Mouse (Mus musculus): ENCODE measurements around the gene Obscn. TPM values are rescaled to one million over a fixed set of nuclear protein-coding genes. Genes with fewer than 3 reads are reported as not detected.
A peak's percentile ranks its signal among the peaks of the same experiment; 100 is the strongest.

The Obscn gene
- polyA plus RNA-seq, 1 experiment: 6.2 TPM

- no peak for DNase-seq
- peaks cover 2% of the 10 kb centered on the region for H3K36me3 ChIP-seq (ENCODE audit: control insufficient read depth, insufficient read depth, low read length)
- H3K4me1 ChIP-seq (ENCODE audit: control insufficient read depth, insufficient read depth, low read length): peaks cover 15% of the 10 kb centered on the region; the same call in 1 of the 2 replicates
- H3K4me3 ChIP-seq (ENCODE audit: insufficient read depth, low read depth, low read length): no peak overlapping the region
- no peaks in the 10 kb centered on the region for H3K27me3 ChIP-seq (replicated peaks; ENCODE audit: control insufficient read depth, insufficient read depth, low read length)
- 83% methylated on average over 6 of the region's 6 CpGs for WGBS
- no peak for TF ChIP-seq POLR2A (IDR thresholded peaks at IDR 0.05; ENCODE audit: low read depth, low read length)
- TF ChIP-seq CTCF (conservative IDR thresholded peaks at IDR 0.05; ENCODE audit: insufficient read depth, insufficient read length, low read depth, low read length): no peak
- no peak overlapping the region for H3K27ac ChIP-seq (ENCODE audit: insufficient read depth, low read depth, low read length)
Observed at GRCm38 (mm10) chr11:58983691-58984341, 152.4 kb downstream of the Obscn start.

GRCm38 (mm10) chr11:58982471-58983097 lies 153.6 kb downstream of the Obscn start:
- no peaks in the 10 kb centered on the region; the same call in 1 of the 2 replicates for H3K36me3 ChIP-seq (ENCODE audit: control insufficient read depth, insufficient read depth, low read length)
- no peaks in the 10 kb centered on the region for H3K27me3 ChIP-seq (replicated peaks; ENCODE audit: control insufficient read depth, insufficient read depth, low read length)
- DNase-seq: no peak
- TF ChIP-seq CTCF (conservative IDR thresholded peaks at IDR 0.05; ENCODE audit: insufficient read depth, insufficient read length, low read depth, low read length) (no peak), POLR2A (IDR thresholded peaks at IDR 0.05; ENCODE audit: low read depth, low read length) (no peak)
- H3K4me1 ChIP-seq (ENCODE audit: control insufficient read depth, insufficient read depth, low read length): peaks cover 15% of the 10 kb centered on the region; the same call in 1 of the 2 replicates
- H3K27ac ChIP-seq (ENCODE audit: insufficient read depth, low read depth, low read length): no peak overlapping the region
- no peak overlapping the region for H3K4me3 ChIP-seq (ENCODE audit: insufficient read depth, low read depth, low read length)
- WGBS: 84% methylated on average over 18 of the region's 18 CpGs

- Histone ChIP-seq H3K27me3 (replicated peaks; ENCODE audit: control insufficient read depth, insufficient read depth, low read length) (no peaks in the 10 kb centered on the region), H3K36me3 (ENCODE audit: control insufficient read depth, insufficient read depth, low read length) (no peaks in the 10 kb centered on the region; the same call in 1 of the 2 replicates), H3K27ac (ENCODE audit: insufficient read depth, low read depth, low read length) (no peak overlapping the region), H3K4me1 (ENCODE audit: control insufficient read depth, insufficient read depth, low read length) (peaks cover 15% of the 10 kb centered on the region; the same call in 1 of the 2 replicates), H3K4me3 (ENCODE audit: insufficient read depth, low read depth, low read length) (no peak overlapping the region)
- peak; percentile 57 for DNase-seq
- WGBS: 37% methylated on average over 14 of the region's 14 CpGs
- TF ChIP-seq POLR2A (IDR thresholded peaks at IDR 0.05; ENCODE audit: low read depth, low read length) (no peak), CTCF (conservative IDR thresholded peaks at IDR 0.05; ENCODE audit: insufficient read depth, insufficient read length, low read depth, low read length) (peak; percentile 53; the same call in 1 of the 2 replicates)
Observed at GRCm38 (mm10) chr11:58981541-58982447, 154.4 kb downstream of the Obscn start.

- peak; percentile 87 for DNase-seq
- no peak overlapping the region for H3K4me3 ChIP-seq (ENCODE audit: insufficient read depth, low read depth, low read length)
- H3K27ac ChIP-seq (ENCODE audit: insufficient read depth, low read depth, low read length): no peak overlapping the region
- no peaks in the 10 kb centered on the region; the same call in 1 of the 2 replicates for H3K36me3 ChIP-seq (ENCODE audit: control insufficient read depth, insufficient read depth, low read length)
- H3K4me1 ChIP-seq (ENCODE audit: control insufficient read depth, insufficient read depth, low read length): peaks cover 15% of the 10 kb centered on the region; the same call in 1 of the 2 replicates
- 27% methylated on average over 5 of the region's 5 CpGs for WGBS
- H3K27me3 ChIP-seq (replicated peaks; ENCODE audit: control insufficient read depth, insufficient read depth, low read length): no peaks in the 10 kb centered on the region
- no peak for TF ChIP-seq POLR2A (IDR thresholded peaks at IDR 0.05; ENCODE audit: low read depth, low read length)
- no peak for TF ChIP-seq CTCF (conservative IDR thresholded peaks at IDR 0.05; ENCODE audit: insufficient read depth, insufficient read length, low read depth, low read length)
Observed at GRCm38 (mm10) chr11:58980381-58980990, 155.7 kb downstream of the Obscn start.

- no peak for TF ChIP-seq CTCF (conservative IDR thresholded peaks at IDR 0.05; ENCODE audit: insufficient read depth, insufficient read length, low read depth, low read length)
- no peak for TF ChIP-seq POLR2A (IDR thresholded peaks at IDR 0.05; ENCODE audit: low read depth, low read length)
- peak; percentile 51 for DNase-seq
- Histone ChIP-seq H3K36me3 (ENCODE audit: control insufficient read depth, insufficient read depth, low read length) (no peaks in the 10 kb centered on the region; the same call in 1 of the 2 replicates), H3K4me1 (ENCODE audit: control insufficient read depth, insufficient read depth, low read length) (peaks cover 15% of the 10 kb centered on the region; the same call in 1 of the 2 replicates), H3K27me3 (replicated peaks; ENCODE audit: control insufficient read depth, insufficient read depth, low read length) (no peaks in the 10 kb centered on the region), H3K27ac (ENCODE audit: insufficient read depth, low read depth, low read length) (peak overlapping the region; percentile 84), H3K4me3 (ENCODE audit: insufficient read depth, low read depth, low read length) (peak overlapping the region; percentile 16)
- WGBS: 40% methylated on average over 7 of the region's 7 CpGs
Observed at GRCm38 (mm10) chr11:58979661-58980060, 156.5 kb downstream of the Obscn start.

GRCm38 (mm10) chr11:58979183-58979582 lies 157.0 kb downstream of the Obscn start:
- no peak for TF ChIP-seq POLR2A (IDR thresholded peaks at IDR 0.05; ENCODE audit: low read depth, low read length)
- no peak for TF ChIP-seq CTCF (conservative IDR thresholded peaks at IDR 0.05; ENCODE audit: insufficient read depth, insufficient read length, low read depth, low read length)
- DNase-seq: peak; percentile 45
- no peaks in the 10 kb centered on the region for H3K27me3 ChIP-seq (replicated peaks; ENCODE audit: control insufficient read depth, insufficient read depth, low read length)
- WGBS: 39% methylated on average over 3 of the region's 3 CpGs
- peak overlapping the region; percentile 84 for H3K27ac ChIP-seq (ENCODE audit: insufficient read depth, low read depth, low read length)
- H3K4me1 ChIP-seq (ENCODE audit: control insufficient read depth, insufficient read depth, low read length): peaks cover 15% of the 10 kb centered on the region; the same call in 1 of the 2 replicates
- H3K36me3 ChIP-seq (ENCODE audit: control insufficient read depth, insufficient read depth, low read length): no peaks in the 10 kb centered on the region; the same call in 1 of the 2 replicates
- H3K4me3 ChIP-seq (ENCODE audit: insufficient read depth, low read depth, low read length): peak overlapping the region; percentile 94
